Mouse (Mus musculus) lung, postnatal 25 days (tissue): ENCODE data around the gene Actb.

ENCODE experiments used
- DNase-seq: peaks from one replicate; pipeline ENCODE4 v3.0.0; 2022; ENCODE audit warnings: low spot score

Actb gene

DNA sequence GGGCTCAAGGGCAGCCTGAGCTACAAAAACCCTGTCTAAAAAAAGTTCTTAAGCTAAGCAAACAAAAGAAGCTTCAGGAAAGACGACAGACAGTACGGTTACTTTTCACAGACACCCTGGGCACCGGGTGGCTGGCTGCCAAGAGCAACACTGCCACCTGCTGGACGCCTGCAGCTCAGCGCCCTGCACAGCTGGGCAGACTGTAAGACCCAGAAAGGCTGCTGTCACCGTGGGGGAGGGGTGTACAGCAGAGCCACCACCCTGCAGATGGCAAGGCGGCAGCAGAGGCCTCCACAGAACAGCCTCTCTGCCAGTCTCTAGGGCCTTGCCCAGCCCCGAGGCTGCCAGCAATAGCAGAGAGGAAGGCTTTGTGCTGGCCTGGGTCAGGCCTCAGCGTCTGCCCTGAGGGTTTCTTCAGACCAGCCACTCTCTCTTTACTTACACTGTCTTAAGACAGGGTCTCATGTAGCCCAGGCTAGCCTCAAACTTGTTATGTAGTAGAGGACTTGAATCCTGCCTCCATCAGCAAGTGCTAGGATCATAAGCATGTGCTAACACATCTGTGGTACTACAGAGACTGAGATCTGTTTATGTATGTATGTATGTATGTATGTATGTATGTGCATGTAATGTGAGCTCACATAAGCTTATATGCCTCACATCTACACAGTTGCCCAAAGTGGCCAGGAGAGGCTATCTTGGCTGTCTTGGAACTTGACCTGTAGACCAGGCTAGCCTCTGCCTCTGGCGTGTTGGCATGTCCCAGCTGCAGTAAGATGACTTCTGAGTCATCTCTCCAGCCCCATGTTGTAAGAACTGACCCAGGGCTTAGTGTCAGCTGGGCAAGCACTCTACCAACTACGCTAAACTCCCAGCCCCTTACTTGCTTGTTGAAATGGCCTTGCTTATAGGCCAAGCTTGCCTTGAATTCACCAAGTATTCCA, 28.9 kb downstream of the Actb start:
- DNase-seq, result peak; percentile 84

DNA sequence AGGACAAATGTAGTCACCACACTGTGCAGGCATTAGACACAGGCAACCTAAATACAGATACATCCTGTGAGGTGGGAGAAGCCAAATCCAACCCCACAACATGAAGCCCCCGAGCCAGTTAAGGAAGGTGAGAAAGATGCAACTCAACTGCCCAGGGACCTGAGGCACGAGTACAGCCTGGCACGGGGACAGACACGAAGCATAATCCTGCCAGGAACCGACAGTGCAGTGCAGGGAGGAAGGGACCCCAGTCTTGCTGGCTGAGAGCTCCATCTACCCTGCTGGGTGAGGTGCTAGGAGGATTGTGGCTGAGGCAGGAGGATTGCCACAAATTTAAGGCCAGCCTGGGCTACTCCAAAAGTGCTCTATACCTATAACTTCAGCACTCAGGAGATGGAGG, 29.7 kb downstream of the Actb start:
- DNase-seq, result no peak

DNA sequence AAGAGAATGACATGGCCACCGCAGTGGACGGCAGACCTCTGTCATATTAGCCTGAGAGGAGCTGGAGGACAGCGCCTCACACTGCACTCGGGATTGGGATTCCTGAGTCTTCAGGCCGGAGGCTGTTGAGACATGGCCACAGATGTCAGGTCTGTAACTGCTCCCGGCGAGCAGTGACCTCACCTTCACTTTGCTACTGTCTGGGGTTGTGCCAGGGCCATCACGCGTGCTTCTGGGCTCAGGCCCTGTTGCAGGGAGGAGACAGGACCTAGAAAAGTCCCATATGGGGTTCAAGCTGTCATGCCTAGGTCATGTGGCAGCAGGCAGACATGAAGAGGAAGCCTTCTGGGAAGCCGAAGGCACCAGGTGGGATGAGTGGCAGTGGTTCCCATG, 31.0 kb downstream of the Actb start:
- no peak for DNase-seq

DNA sequence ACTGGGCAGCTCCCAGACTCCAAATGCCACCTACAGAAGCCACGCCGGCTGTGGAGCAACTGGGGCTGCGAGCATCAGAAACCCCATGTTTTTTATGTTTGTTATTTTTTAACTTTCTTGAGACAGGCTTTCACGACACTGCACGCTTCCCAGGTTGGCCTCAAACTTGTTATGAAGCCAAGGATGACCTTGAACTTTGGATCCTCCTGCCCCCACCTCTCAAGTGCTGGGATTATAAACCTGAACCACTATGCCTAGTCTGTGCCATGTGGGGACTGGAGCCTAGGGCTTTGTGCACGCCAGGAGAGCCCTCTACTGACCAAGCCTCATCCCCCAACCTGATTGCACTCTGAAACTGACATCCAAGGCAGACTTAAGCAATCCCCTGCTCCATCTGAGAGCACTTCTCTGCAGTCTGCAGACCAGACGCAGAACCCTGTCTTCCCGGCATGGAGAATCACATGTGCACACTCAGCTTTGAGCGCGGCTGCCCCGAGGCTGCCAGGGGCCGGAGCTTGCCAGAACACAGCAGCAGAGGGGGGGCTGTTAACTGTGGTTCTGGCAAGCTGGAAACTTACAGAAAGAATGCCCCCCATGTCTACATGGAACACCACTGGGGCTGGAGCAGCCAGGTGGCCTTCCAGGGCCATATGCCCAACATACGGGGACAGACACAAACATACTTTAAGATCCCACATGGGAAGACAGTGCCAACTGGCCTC, 31.6 kb downstream of the Actb start:
- DNase-seq, result no peak

GRCm38 (mm10) chr5:142873718-142874117, 32.8 kb downstream of the Actb start:
- DNase-seq, result no peak

- DNase-seq, result no peak
Measured at GRCm38 (mm10) chr5:142871765-142872164, 34.8 kb downstream of the Actb start.

GRCm38 (mm10) chr5:142869463-142869862, 37.1 kb downstream of the Actb start:
- DNase-seq, result no peak

GRCm38 (mm10) chr5:142857763-142858229, 48.8 kb downstream of the Actb start:
- no peak for DNase-seq

DNA sequence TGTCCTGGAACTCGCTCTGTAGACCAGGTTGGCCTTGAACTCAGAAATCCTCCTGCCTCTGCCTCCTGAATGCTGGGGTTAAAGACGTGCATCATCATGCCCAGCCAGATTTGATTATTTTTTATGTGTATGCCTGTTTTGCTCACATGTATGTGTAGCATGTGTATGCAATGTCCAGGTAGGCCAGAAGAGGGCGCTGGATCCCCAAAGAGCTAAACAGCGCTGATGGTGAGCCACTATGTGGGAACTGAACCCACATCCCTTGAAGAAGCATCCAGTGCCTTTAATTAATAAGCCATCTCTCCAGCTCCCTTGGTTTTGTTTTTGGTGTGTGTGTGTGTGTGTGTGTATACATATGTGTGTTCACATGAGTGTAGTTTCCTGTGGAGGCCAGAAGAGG, 50.1 kb downstream of the Actb start:
- DNase-seq, result no peak

GRCm38 (mm10) chr5:142854877-142855276, 51.7 kb downstream of the Actb start:
- no peak for DNase-seq

- DNase-seq, result no peak
Measured at GRCm38 (mm10) chr5:142853585-142853984, 53.0 kb downstream of the Actb start.
